Mouse (Mus musculus) inflammation-experienced regulatory T-cells, adult 6 months (primary cell): Measurements from ENCODE around the gene Rhebl1. TPM values are rescaled to one million over a fixed set of nuclear protein-coding genes. Genes with fewer than 3 reads are reported as not detected.
"Not testable (repeated sequence)": the region's sequence is repeated elsewhere in the genome, so short reads cannot be mapped to it uniquely, and the experiment has no call there.

Source experiments
- ATAC-seq: one replicate; pipeline ENCODE4 v1.8.0; 2017
- polyA plus RNA-seq, 3 experiments: library from polyadenylated mRNA; unstranded; fragments of 100-300 nt; shearing (Covaris generic); gene quantifications; one replicate each; pipeline ENCODE4 v1.2.1; 2017

Rhebl1 gene
- 10 to 100 TPM in 2 of 3 experiments, 1 to 10 TPM in 1; 9.5 to 13.0 (median 10.8) TPM for polyA plus RNA-seq

- peak; percentile 24 for ATAC-seq
These were observed at the start of gene Rhebl1 for GRCm38 (mm10) chr15:98893940-98894745. TSS of gene Rhebl1 (minus strand) at chr15:98894540.

- ATAC-seq: no peak
These were observed 48.8 kb upstream of the Rhebl1 start for GRCm38 (mm10) chr15:98943133-98943532.

GRCm38 (mm10) chr15:98942081-98942480 lies 47.7 kb upstream of the Rhebl1 start:
- ATAC-seq: no peak

GRCm38 (mm10) chr15:98941539-98941938 lies 47.2 kb upstream of the Rhebl1 start:
- no peak for ATAC-seq

- ATAC-seq: no peak
These were observed 46.5 kb upstream of the Rhebl1 start for GRCm38 (mm10) chr15:98940816-98941215.

- ATAC-seq: peak; percentile 77
These were observed 40.0 kb upstream of the Rhebl1 start, which contains the start of gene Tuba1b for GRCm38 (mm10) chr15:98934217-98934839. TSS of gene Tuba1b (minus strand) at chr15:98934565.

GRCm38 (mm10) chr15:98933833-98934216 lies 39.5 kb upstream of the Rhebl1 start:
- ATAC-seq: peak; percentile 64

GRCm38 (mm10) chr15:98933004-98933671 lies 38.8 kb upstream of the Rhebl1 start:
- not testable (repeated sequence) for ATAC-seq

GRCm38 (mm10) chr15:98930998-98931397 lies 36.7 kb upstream of the Rhebl1 start:
- ATAC-seq: no peak

GRCm38 (mm10) chr15:98930017-98930734 lies 35.8 kb upstream of the Rhebl1 start:
- ATAC-seq: no peak

GRCm38 (mm10) chr15:98928598-98929240 lies 34.4 kb upstream of the Rhebl1 start:
- peak; percentile 23 for ATAC-seq

- peak; percentile 80 for ATAC-seq
These were observed 33.2 kb upstream of the Rhebl1 start for GRCm38 (mm10) chr15:98927566-98927965.

- ATAC-seq: no peak
These were observed 30.3 kb upstream of the Rhebl1 start for GRCm38 (mm10) chr15:98924682-98925081.

- no peak for ATAC-seq
These were observed 28.7 kb upstream of the Rhebl1 start for GRCm38 (mm10) chr15:98923031-98923537.

- no peak for ATAC-seq
These were observed 28.2 kb upstream of the Rhebl1 start for GRCm38 (mm10) chr15:98922581-98922980.

GRCm38 (mm10) chr15:98921510-98921909 lies 27.2 kb upstream of the Rhebl1 start:
- no peak for ATAC-seq

GRCm38 (mm10) chr15:98918499-98918895 lies 24.2 kb upstream of the Rhebl1 start:
- not testable (repeated sequence) for ATAC-seq

- peak; percentile 97 for ATAC-seq
These were observed 23.5 kb upstream of the Rhebl1 start, which contains the start of gene Lmbr1l for GRCm38 (mm10) chr15:98917538-98918498. TSS of gene Lmbr1l (minus strand) at chr15:98918231.

- ATAC-seq: no peak
These were observed 22.8 kb upstream of the Rhebl1 start for GRCm38 (mm10) chr15:98917091-98917490.

GRCm38 (mm10) chr15:98916016-98916415 lies 21.7 kb upstream of the Rhebl1 start:
- ATAC-seq: no peak

- no peak for ATAC-seq
These were observed 20.6 kb upstream of the Rhebl1 start for GRCm38 (mm10) chr15:98914903-98915302.
